Mouse (Mus musculus) lung, adult 2 months (tissue): ENCODE data around the gene Tle6.

Experiments
- CTCF ChIP-seq: fragments of 200-500 bp; IDR thresholded peaks from 2 replicates; pipeline ENCODE4 v1.5.1; 2011; ENCODE audit warnings: mild to moderate bottlenecking, low read length, control low read depth; ENCODE audit not compliant: insufficient read depth
- POLR2A ChIP-seq: fragments of 200-500 bp; IDR thresholded peaks from 2 replicates; pipeline ENCODE4 v1.6.1; 2011; ENCODE audit warnings: low read depth, mild to moderate bottlenecking, control low read depth, low read length, borderline replicate concordance; ENCODE audit errors: extremely low read depth

DNA sequence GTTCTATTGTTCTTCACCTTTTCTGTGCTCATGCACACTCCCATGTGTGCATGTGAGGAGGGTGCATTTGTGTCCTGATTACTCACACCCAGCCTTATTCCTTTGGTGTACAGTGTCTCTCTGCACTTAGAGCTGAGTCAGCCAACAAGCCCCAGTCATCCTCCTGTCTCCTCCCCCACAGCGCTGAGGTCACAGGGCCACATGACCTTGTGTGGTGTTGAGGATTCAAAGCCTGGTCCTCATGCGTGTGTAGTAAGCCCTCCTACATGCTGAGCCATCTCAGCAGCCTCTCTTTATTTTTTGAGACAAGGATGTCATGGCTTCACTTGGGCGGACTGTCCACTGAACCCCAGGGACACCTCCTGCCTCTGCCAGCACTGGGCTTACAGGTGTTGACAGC lies 11.9 kb upstream of the Tle6 start:
- TF ChIP-seq POLR2A (no peak), CTCF (no peak)
